Mouse (Mus musculus) thymus, adult 2 months (tissue): ENCODE results near the gene Scfd2.

ENCODE experiments used
- CTCF ChIP-seq: fragments of 200-500 bp; IDR thresholded peaks from 2 replicates; pipeline ENCODE4 v1.5.1; 2012; ENCODE audit warnings: mild to moderate bottlenecking, control low read depth, low read length, moderate library complexity, borderline replicate concordance; ENCODE audit not compliant: control insufficient read depth, poor library complexity, insufficient read depth; ENCODE audit errors: extremely low read depth
- POLR2A ChIP-seq: fragments of 200-500 bp; IDR thresholded peaks from 2 replicates; pipeline ENCODE4 v1.6.1; 2012; ENCODE audit warnings: mild to moderate bottlenecking, low read length, control low read depth, moderate library complexity; ENCODE audit not compliant: control insufficient read depth, poor library complexity, insufficient read depth; ENCODE audit errors: extremely low read depth

DNA sequence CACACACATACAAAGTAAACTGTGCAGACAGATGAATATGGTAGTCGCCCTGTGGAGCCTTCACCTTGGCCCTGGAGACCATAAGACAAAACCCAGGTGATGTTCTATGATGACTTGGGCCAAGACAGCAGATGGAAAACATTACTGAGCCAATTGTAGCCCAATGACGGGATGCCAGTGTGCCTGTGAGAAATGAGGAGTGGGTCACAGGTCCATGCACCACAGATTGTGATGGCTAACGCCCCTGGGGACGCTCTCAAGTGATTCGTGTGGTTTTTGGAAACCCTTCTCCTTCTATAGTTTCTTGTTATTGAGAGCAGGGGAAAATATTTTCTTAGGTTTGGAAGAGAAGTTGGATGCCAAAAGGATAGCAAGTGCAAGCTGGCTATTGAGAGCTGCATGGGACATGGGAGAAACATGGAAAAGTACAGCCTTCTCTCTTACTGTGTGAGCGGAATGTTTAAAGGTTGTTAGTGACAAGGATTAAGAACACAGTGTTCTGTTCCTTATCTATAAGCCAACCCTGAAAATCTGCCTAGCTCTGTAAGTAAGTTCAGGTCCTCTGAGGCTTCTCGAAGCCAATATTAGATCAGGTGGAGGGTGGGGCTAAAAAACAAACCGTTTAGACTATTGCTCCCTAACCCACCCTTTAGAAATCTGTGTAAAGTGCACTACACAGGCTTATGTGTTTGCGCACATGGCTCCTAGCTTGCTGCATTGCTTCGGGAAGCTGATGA is 210.4 kb downstream of the Scfd2 start:
- TF ChIP-seq POLR2A: no peak
- no peak for TF ChIP-seq CTCF
